Mouse (Mus musculus): ENCODE measurements at regions not wholly inside any gene's neighbourhood (a gene's known extent, or its start where the extent isn't known, plus 50 kb on each side); places are given as distances from the start of the nearest gene placed in this dataset.

- Histone ChIP-seq H3K27me3 (no peaks in the 10 kb centered on the region), H3K36me3 (replicated peaks) (no peaks in the 10 kb centered on the region), H3K4me2 (no peak overlapping the region), H3K9ac (no peak overlapping the region), H3K9me3 (replicated peaks) (no peaks in the 10 kb centered on the region), H3K4me3 (replicated peaks) (no peak overlapping the region), H3K27ac (replicated peaks) (no peak overlapping the region), H3K4me1 (replicated peaks) (no peaks in the 10 kb centered on the region)
- WGBS (ENCODE audit: insufficient replicate concordance): 52% methylated on average over 1 of the region's 1 CpGs
- ATAC-seq (ENCODE audit: insufficient read depth): no peak
These were observed 324.4 kb upstream of the Thbs1 start for GRCm38 (mm10) chr2:117787321-117787720.

DNA sequence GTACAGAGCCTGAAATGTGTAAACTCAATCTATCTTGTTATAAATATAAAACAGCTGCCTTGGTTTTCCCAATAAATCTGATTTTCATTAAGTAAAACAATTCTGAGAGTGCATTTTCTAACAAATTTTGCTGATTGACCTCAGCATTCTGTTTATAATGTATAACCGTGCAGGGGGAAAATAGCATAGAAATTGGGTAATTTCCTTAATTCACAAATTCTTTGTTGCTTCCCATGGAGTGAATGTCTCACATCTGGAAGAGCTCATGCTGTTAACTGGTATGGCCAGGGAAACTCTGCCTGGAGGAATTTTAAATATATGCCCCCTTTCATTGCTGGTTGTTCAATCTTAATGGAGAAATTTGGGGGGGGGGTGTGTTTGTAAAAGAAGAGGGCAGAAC lies 317.4 kb upstream of the Thbs1 start:
- H3K4me3 ChIP-seq (replicated peaks): no peak overlapping the region
- H3K27me3 ChIP-seq: no peaks in the 10 kb centered on the region
- WGBS (ENCODE audit: insufficient replicate concordance): 67% methylated on average over 1 of the region's 1 CpGs
- H3K27ac ChIP-seq (replicated peaks): no peak overlapping the region
- no peaks in the 10 kb centered on the region for H3K9me3 ChIP-seq (replicated peaks)
- H3K4me2 ChIP-seq: no peak overlapping the region
- no peak for ATAC-seq (ENCODE audit: insufficient read depth)
- no peak overlapping the region for H3K9ac ChIP-seq
- no peaks in the 10 kb centered on the region for H3K36me3 ChIP-seq (replicated peaks)
- H3K4me1 ChIP-seq (replicated peaks): no peaks in the 10 kb centered on the region

GRCm38 (mm10) chr2:117801946-117802600 lies 309.6 kb upstream of the Thbs1 start:
- H3K9ac ChIP-seq: no peak overlapping the region
- no peaks in the 10 kb centered on the region for H3K36me3 ChIP-seq (replicated peaks)
- H3K4me2 ChIP-seq: no peak overlapping the region
- ATAC-seq (ENCODE audit: insufficient read depth): no peak
- no peaks in the 10 kb centered on the region for H3K27me3 ChIP-seq
- H3K4me3 ChIP-seq (replicated peaks): no peak overlapping the region
- no peaks in the 10 kb centered on the region for H3K4me1 ChIP-seq (replicated peaks)
- no peak overlapping the region for H3K27ac ChIP-seq (replicated peaks)
- no peaks in the 10 kb centered on the region for H3K9me3 ChIP-seq (replicated peaks)

DNA sequence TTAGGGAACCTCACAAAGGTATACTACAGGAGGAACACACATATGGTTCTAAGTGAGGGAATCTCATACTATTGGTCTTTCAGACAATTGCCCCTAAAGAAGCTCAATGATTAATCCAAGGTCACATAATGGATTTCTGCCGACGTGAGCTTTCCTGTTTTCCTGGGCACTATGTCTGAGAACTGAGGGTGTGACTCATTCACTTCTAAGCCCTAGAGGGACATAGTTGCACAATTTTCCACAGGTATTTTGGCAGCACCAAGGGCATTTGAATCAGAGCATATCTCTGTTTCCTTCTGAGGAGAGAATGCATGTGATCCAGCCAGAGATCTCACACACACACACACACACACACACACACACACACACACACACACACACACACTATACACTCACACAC lies 309.0 kb upstream of the Thbs1 start:
- no peaks in the 10 kb centered on the region for H3K27me3 ChIP-seq
- H3K9ac ChIP-seq: no peak overlapping the region
- no peak for ATAC-seq (ENCODE audit: insufficient read depth)
- WGBS (ENCODE audit: insufficient replicate concordance): 59% methylated on average over 2 of the region's 2 CpGs
- H3K27ac ChIP-seq (replicated peaks): no peak overlapping the region
- no peaks in the 10 kb centered on the region for H3K4me1 ChIP-seq (replicated peaks)
- H3K4me2 ChIP-seq: no peak overlapping the region
- no peak overlapping the region for H3K4me3 ChIP-seq (replicated peaks)
- no peaks in the 10 kb centered on the region for H3K9me3 ChIP-seq (replicated peaks)
- H3K36me3 ChIP-seq (replicated peaks): no peaks in the 10 kb centered on the region

- Histone ChIP-seq H3K36me3 (replicated peaks) (no peaks in the 10 kb centered on the region), H3K27me3 (no peaks in the 10 kb centered on the region), H3K27ac (replicated peaks) (no peak overlapping the region), H3K9ac (no peak overlapping the region), H3K4me3 (replicated peaks) (no peak overlapping the region), H3K4me2 (no peak overlapping the region), H3K4me1 (replicated peaks) (no peaks in the 10 kb centered on the region), H3K9me3 (replicated peaks) (no peaks in the 10 kb centered on the region)
- ATAC-seq (ENCODE audit: insufficient read depth): no peak
These were observed 307.0 kb upstream of the Thbs1 start for GRCm38 (mm10) chr2:117804686-117805085.

DNA sequence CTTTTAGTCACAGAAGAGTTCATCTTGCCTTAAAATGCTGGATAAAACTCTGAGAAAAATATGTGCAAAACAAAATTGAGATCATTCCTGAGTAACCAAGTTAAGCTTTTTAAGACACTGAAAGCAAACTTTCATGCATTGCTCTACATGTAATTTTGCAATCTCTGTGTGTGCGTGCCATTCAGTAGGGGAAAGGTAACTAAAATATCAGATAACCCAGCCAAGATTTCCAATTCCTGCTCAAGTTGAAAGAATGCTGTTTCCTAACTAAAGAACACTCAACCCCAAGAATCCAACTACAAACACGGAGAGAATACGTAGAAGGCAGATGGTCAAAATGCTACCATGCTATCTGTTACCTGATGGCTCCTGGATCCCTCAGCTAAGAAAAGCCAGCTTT lies 304.6 kb upstream of the Thbs1 start:
- H3K27ac ChIP-seq (replicated peaks): no peak overlapping the region
- no peak for ATAC-seq (ENCODE audit: insufficient read depth)
- no peaks in the 10 kb centered on the region for H3K9me3 ChIP-seq (replicated peaks)
- H3K4me3 ChIP-seq (replicated peaks): no peak overlapping the region
- H3K4me1 ChIP-seq (replicated peaks): no peaks in the 10 kb centered on the region
- no peaks in the 10 kb centered on the region for H3K27me3 ChIP-seq
- H3K9ac ChIP-seq: no peak overlapping the region
- no peaks in the 10 kb centered on the region for H3K36me3 ChIP-seq (replicated peaks)
- 69% methylated on average over 3 of the region's 3 CpGs for WGBS (ENCODE audit: insufficient replicate concordance)
- no peak overlapping the region for H3K4me2 ChIP-seq

GRCm38 (mm10) chr2:117811506-117811905 lies 300.2 kb upstream of the Thbs1 start:
- no peak overlapping the region for H3K4me3 ChIP-seq (replicated peaks)
- H3K27me3 ChIP-seq: no peaks in the 10 kb centered on the region
- no peaks in the 10 kb centered on the region for H3K36me3 ChIP-seq (replicated peaks)
- no peak overlapping the region for H3K4me2 ChIP-seq
- no peaks in the 10 kb centered on the region for H3K4me1 ChIP-seq (replicated peaks)
- H3K9me3 ChIP-seq (replicated peaks): no peaks in the 10 kb centered on the region
- no peak overlapping the region for H3K9ac ChIP-seq
- no peak overlapping the region for H3K27ac ChIP-seq (replicated peaks)
- no peak for ATAC-seq (ENCODE audit: insufficient read depth)
- 26% methylated on average over 1 of the region's 1 CpGs for WGBS (ENCODE audit: insufficient replicate concordance)

GRCm38 (mm10) chr2:117811931-117812330 lies 299.7 kb upstream of the Thbs1 start:
- 41% methylated on average over 2 of the region's 2 CpGs for WGBS (ENCODE audit: insufficient replicate concordance)
- H3K9me3 ChIP-seq (replicated peaks): no peaks in the 10 kb centered on the region
- no peak overlapping the region for H3K27ac ChIP-seq (replicated peaks)
- no peaks in the 10 kb centered on the region for H3K27me3 ChIP-seq
- no peak overlapping the region for H3K4me2 ChIP-seq
- ATAC-seq (ENCODE audit: insufficient read depth): no peak
- H3K4me1 ChIP-seq (replicated peaks): no peaks in the 10 kb centered on the region
- no peak overlapping the region for H3K9ac ChIP-seq
- no peak overlapping the region for H3K4me3 ChIP-seq (replicated peaks)
- H3K36me3 ChIP-seq (replicated peaks): no peaks in the 10 kb centered on the region

GRCm38 (mm10) chr2:117819701-117820225 lies 291.9 kb upstream of the Thbs1 start:
- Histone ChIP-seq H3K4me1 (replicated peaks) (no peaks in the 10 kb centered on the region), H3K9ac (no peak overlapping the region), H3K36me3 (replicated peaks) (no peaks in the 10 kb centered on the region), H3K9me3 (replicated peaks) (no peaks in the 10 kb centered on the region), H3K27me3 (no peaks in the 10 kb centered on the region), H3K27ac (replicated peaks) (no peak overlapping the region), H3K4me3 (replicated peaks) (no peak overlapping the region), H3K4me2 (no peak overlapping the region)
- ATAC-seq (ENCODE audit: insufficient read depth): no peak
- 62% methylated on average over 3 of the region's 3 CpGs for WGBS (ENCODE audit: insufficient replicate concordance)

DNA sequence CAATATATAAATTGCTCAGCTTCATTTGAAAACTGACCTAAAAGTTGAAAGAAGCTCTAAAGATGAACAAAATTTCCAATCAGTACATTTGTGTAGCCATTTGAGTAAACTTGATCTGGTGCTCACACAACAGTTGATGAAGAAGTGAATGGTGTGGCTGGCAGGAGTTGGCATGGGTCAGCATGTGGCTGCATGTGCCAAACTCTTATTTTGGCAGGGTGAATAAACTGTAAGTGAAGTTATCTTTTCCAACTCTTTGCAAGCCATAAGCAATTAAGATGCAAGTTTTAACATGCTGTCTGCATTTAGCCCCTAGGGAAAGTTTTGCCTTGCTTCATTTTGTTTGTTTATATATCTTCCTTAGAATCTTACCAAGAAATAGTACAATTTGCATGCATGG lies 291.0 kb upstream of the Thbs1 start:
- Histone ChIP-seq H3K36me3 (replicated peaks) (no peaks in the 10 kb centered on the region), H3K27ac (replicated peaks) (no peak overlapping the region), H3K9me3 (replicated peaks) (no peaks in the 10 kb centered on the region), H3K4me3 (replicated peaks) (no peak overlapping the region), H3K9ac (no peak overlapping the region), H3K27me3 (no peaks in the 10 kb centered on the region), H3K4me1 (replicated peaks) (no peaks in the 10 kb centered on the region), H3K4me2 (no peak overlapping the region)
- ATAC-seq (ENCODE audit: insufficient read depth): no peak

- Histone ChIP-seq H3K9ac (no peak overlapping the region), H3K4me3 (replicated peaks) (no peak overlapping the region), H3K9me3 (replicated peaks) (no peaks in the 10 kb centered on the region), H3K4me2 (no peak overlapping the region), H3K27me3 (no peaks in the 10 kb centered on the region), H3K27ac (replicated peaks) (no peak overlapping the region), H3K36me3 (replicated peaks) (no peaks in the 10 kb centered on the region), H3K4me1 (replicated peaks) (no peaks in the 10 kb centered on the region)
- no peak for ATAC-seq (ENCODE audit: insufficient read depth)
- 43% methylated on average over 8 of the region's 8 CpGs for WGBS (ENCODE audit: insufficient replicate concordance)
These were observed 286.6 kb upstream of the Thbs1 start for GRCm38 (mm10) chr2:117825088-117825487.

- Histone ChIP-seq H3K9me3 (replicated peaks) (no peaks in the 10 kb centered on the region), H3K9ac (no peak overlapping the region), H3K4me3 (replicated peaks) (no peak overlapping the region), H3K4me2 (no peak overlapping the region), H3K27me3 (no peaks in the 10 kb centered on the region), H3K36me3 (replicated peaks) (no peaks in the 10 kb centered on the region), H3K4me1 (replicated peaks) (no peaks in the 10 kb centered on the region), H3K27ac (replicated peaks) (no peak overlapping the region)
- 48% methylated on average over 3 of the region's 3 CpGs for WGBS (ENCODE audit: insufficient replicate concordance)
- ATAC-seq (ENCODE audit: insufficient read depth): no peak
These were observed 284.4 kb upstream of the Thbs1 start for GRCm38 (mm10) chr2:117827278-117827677.

Measured in liver, embryonic 15.5 days (tissue).